Mouse (Mus musculus) liver, adult 2 months (tissue): ENCODE measurements around the gene Recql.

Source experiments
- CTCF ChIP-seq: fragments of 200-500 bp; IDR thresholded peaks from 2 replicates; pipeline ENCODE4 v1.5.1; 2011; ENCODE audit warnings: low read depth, low read length, control low read depth
- POLR2A ChIP-seq: fragments of 200-500 bp; IDR thresholded peaks from 2 replicates; pipeline ENCODE4 v1.6.1; 2011; ENCODE audit warnings: low read length, control low read depth; ENCODE audit not compliant: insufficient read depth; ENCODE audit errors: extremely low read depth

GRCm38 (mm10) chr6:142314285-142314684 lies 72.6 kb downstream of the Recql start:
- TF ChIP-seq CTCF (no peak), POLR2A (no peak)
